Mouse (Mus musculus) lung, postnatal 0 days (tissue): ENCODE measurements around the gene Wapl.

Source experiments
- CTCF ChIP-seq: IDR thresholded peaks from 2 replicates; pipeline ENCODE4 v1.5.1; 2016; ENCODE audit warnings: antibody characterized with exemption, mild to moderate bottlenecking
- EP300 ChIP-seq: IDR thresholded peaks from 2 replicates; pipeline ENCODE4 v1.6.1; 2016; ENCODE audit warnings: antibody characterized with exemption, mild to moderate bottlenecking, control low read depth

DNA sequence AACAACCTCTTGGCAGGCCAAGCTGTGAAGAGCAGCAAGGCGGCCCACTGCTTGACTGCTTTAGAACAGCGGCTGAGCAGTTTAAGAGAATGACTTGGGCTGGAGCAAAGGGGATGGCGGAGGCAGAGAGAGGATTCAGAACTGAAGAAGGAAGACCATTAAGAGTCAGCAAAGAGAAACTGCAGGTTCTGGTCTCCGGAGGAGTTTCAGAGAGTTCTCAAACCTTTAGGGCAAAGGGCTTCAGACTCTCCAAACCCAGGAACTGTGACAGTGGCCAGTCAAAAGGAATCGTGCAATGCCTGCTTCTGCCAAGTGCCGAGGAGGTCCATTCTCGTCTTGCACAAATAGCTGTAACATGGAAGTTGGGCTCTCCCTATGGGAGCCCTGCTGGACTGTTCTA is 91.7 kb downstream of the Wapl start:
- TF ChIP-seq CTCF (no peak), EP300 (no peak)
